Mouse (Mus musculus) heart, embryonic 11.5 days (tissue): ENCODE results near the gene 4930432K21Rik. TPM values are rescaled to one million over a fixed set of nuclear protein-coding genes. Genes with fewer than 3 reads are reported as not detected.

Experiments used
- ATAC-seq: fragments of 200-750 bp; cut with Nextera tagmentation; replicated peaks from 2 replicates; pipeline ENCODE4 v1.8.0; 2017; ENCODE audit warnings: moderate library complexity; ENCODE audit not compliant: insufficient number of reproducible peaks, low FRiP score, low TSS enrichment
- H3K27ac ChIP-seq: fragments of 300-500 bp; sonication (generic); 2 replicates; pipeline ENCODE4 v1.5.1; 2014; ENCODE audit warnings: mild to moderate bottlenecking, low read depth, low read length
- H3K27me3 ChIP-seq: fragments of 300-500 bp; sonication (generic); 2 replicates; pipeline ENCODE4 v1.6.1; 2014; ENCODE audit warnings: mild to moderate bottlenecking, low read length, mixed read lengths; ENCODE audit not compliant: control insufficient read depth, insufficient read depth
- H3K36me3 ChIP-seq: fragments of 300-500 bp; sonication (generic); 2 replicates; pipeline ENCODE4 v1.6.1; 2014; ENCODE audit warnings: mild to moderate bottlenecking, low read length, moderate library complexity, mixed read lengths; ENCODE audit not compliant: control insufficient read depth, insufficient read depth
- H3K4me1 ChIP-seq: fragments of 300-500 bp; sonication (generic); 2 replicates; pipeline ENCODE4 v1.6.1; 2014; ENCODE audit warnings: low read length; ENCODE audit not compliant: control insufficient read depth, insufficient read depth
- H3K4me2 ChIP-seq: fragments of 300-500 bp; sonication (generic); 2 replicates; pipeline ENCODE4 v1.6.1; 2014; ENCODE audit warnings: mild to moderate bottlenecking, moderate library complexity
- H3K4me3 ChIP-seq: fragments of 300-500 bp; sonication (generic); 2 replicates; pipeline ENCODE4 v1.5.1; 2014; ENCODE audit warnings: low read depth, low read length
- H3K9ac ChIP-seq: fragments of 300-500 bp; sonication (generic); 2 replicates; pipeline ENCODE4 v1.6.1; 2014; ENCODE audit warnings: mild to moderate bottlenecking, low read depth, low read length, moderate library complexity
- H3K9me3 ChIP-seq: fragments of 300-500 bp; sonication (generic); replicated peaks from 2 replicates; pipeline ENCODE4 v1.6.1; 2016; ENCODE audit warnings: low read length; ENCODE audit not compliant: control insufficient read depth
- WGBS: fragments of 180-500 bp; shearing (Covaris S2); extraction: QIAGEN DNeasy Blood & Tissue Kit; methylation state at CpG from one replicate; pipeline ENCODE4 v1.1.7; 2014; ENCODE audit not compliant: insufficient replicate concordance; 5-methylcytosine and 5-hydroxymethylcytosine counted together
- polyA plus RNA-seq: library from polyadenylated mRNA; unstranded; fragments of >200 nt; fragmentation: Nextera tagmentation; extraction: Ambion mirVana; gene quantifications from 2 replicates; pipeline ENCODE4 v1.2.1, GENCODE M21; 2014

4930432K21Rik gene
- polyA plus RNA-seq, 1 experiment from 2014 or later: 0.44 TPM

DNA sequence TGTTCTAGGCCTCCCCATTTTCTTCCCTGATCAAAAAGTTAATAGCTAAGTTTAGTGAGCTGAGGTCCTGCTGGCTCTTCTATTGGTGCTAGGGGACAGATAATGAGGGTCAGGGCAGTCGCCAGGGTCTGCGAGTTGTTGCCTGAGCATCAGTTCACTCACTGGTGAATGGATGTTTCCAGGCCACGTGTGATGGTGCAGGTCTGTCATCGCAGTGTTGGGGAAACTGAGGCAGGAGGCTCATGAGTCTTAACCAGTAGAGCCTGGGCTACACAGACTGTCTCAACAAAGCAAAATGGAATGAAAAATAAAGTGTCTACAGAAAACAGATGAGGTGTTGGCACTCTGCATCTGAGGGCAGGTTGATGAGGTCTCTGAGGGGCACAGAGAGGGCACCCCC, 51.0 kb downstream of the 4930432K21Rik start:
- peak overlapping the region; percentile 98 for H3K27ac ChIP-seq
- H3K9ac ChIP-seq: peak overlapping the region; percentile 50; the same call in 1 of the 2 replicates
- WGBS: 26% methylated on average over 4 of the region's 4 CpGs
- no peaks in the 10 kb centered on the region for H3K36me3 ChIP-seq
- H3K4me1 ChIP-seq: peaks cover 50% of the 10 kb centered on the region
- no peaks in the 10 kb centered on the region for H3K9me3 ChIP-seq
- H3K27me3 ChIP-seq: no peaks in the 10 kb centered on the region
- no peak for ATAC-seq
- H3K4me2 ChIP-seq: peak overlapping the region; percentile 72
- peak overlapping the region; percentile 56 for H3K4me3 ChIP-seq

- Histone ChIP-seq H3K27ac (peak overlapping the region; percentile 98), H3K4me2 (peak overlapping the region; percentile 99), H3K36me3 (no peaks in the 10 kb centered on the region), H3K9me3 (no peaks in the 10 kb centered on the region), H3K9ac (peak overlapping the region; percentile 96; the same call in 1 of the 2 replicates), H3K4me1 (peaks cover 55% of the 10 kb centered on the region), H3K4me3 (no peak overlapping the region), H3K27me3 (no peaks in the 10 kb centered on the region)
- WGBS: 62% methylated on average over 11 of the region's 11 CpGs
- ATAC-seq: no peak
Measured at GRCm38 (mm10) chr8:84199348-84200125, 51.7 kb downstream of the 4930432K21Rik start.

GRCm38 (mm10) chr8:84200126-84200555, 52.3 kb downstream of the 4930432K21Rik start:
- WGBS: 23% methylated on average over 8 of the region's 8 CpGs
- peaks cover 55% of the 10 kb centered on the region for H3K4me1 ChIP-seq
- H3K4me2 ChIP-seq: peak overlapping the region; percentile 99
- no peak for ATAC-seq
- H3K36me3 ChIP-seq: peaks cover 4% of the 10 kb centered on the region; the same call in 1 of the 2 replicates
- H3K27me3 ChIP-seq: no peaks in the 10 kb centered on the region
- no peaks in the 10 kb centered on the region for H3K9me3 ChIP-seq
- H3K27ac ChIP-seq: peak overlapping the region; percentile 98
- peak overlapping the region; percentile 77 for H3K4me3 ChIP-seq
- H3K9ac ChIP-seq: peak overlapping the region; percentile 96

DNA sequence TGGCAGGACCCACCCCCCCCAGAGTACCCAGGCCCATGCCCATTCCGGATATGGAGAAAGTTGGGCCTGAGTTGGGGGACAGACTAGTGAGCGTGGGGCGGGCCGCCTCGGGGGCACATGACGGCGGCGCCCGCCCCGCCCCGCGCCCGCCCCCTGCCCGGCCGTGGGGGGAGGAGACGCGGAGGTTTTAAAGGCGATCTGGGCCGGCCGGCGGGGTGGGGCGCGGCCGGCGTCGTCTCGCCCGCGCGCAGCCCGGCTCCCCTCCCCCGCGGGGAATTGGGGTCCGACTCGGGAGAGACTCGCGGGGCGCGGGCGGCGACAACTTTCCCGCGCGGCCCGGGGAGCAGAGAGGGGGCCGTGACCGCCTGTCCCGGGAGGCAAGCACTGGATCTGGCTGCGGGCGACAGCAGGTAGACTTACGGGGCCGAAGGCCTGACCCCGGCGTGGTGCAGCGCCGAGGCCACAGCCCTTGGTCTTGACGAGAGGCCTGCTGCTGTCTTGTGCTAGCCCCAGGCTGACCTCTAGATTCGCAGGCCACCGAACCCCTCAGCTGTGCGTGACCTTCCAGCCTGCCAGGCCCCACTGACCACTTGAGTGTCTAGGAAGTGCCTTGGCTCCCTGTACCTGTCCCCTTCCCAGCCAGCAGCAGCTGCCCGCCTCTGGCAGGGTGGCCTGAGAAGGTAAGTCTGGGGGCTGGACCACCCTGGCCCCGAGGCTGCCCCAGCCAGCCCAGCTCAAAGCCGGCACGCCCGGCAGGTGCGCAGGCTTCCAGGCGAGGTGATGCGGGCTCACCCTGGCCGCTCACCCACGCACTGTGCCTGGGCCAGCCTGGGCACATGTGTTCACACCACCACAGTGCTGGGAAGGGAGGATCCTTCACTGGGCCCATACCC, 53.1 kb downstream of the 4930432K21Rik start:
- 3% methylated on average over 55 of the region's 70 CpGs for WGBS
- peak overlapping the region; percentile 96 for H3K9ac ChIP-seq
- peak; percentile 37 for ATAC-seq
- H3K4me1 ChIP-seq: peaks cover 55% of the 10 kb centered on the region
- H3K27ac ChIP-seq: peak overlapping the region; percentile 98
- H3K9me3 ChIP-seq: no peaks in the 10 kb centered on the region
- peaks cover 4% of the 10 kb centered on the region; the same call in 1 of the 2 replicates for H3K36me3 ChIP-seq
- H3K4me3 ChIP-seq: peak overlapping the region; percentile 77
- no peaks in the 10 kb centered on the region for H3K27me3 ChIP-seq
- peak overlapping the region; percentile 99 for H3K4me2 ChIP-seq

DNA sequence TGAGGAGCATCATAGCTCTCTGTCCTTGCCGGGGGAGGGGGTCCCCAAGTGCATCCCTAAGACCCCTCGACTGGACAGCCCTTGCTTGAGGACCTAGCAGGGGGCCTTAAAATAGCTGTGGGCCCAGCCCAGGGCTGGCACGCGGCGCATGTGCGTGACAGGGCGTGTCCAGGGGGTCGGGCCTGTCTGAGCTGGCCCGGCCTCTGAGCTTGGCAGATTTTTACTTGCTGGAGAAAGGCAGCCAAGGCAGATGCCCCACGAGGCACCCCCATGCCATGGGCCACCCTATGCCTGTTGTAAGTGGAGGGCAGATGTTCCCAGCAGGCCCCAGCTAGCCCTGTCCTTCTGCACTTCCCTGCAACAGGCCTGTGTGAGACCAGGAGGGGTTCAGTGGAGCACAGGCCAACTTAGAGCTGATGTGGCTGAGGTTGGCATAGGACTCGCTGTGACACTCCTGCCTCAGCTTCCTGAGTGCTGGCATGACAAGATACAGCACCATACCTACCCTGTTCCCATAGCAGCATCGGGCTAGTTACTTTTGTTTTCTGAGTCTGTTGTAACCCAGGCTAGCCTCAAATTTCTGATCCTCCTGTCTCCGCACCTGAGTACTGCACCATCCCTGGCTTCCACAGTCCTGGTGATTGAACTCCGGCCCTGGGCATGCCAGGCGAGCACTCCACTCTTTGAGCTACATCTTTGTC, 53.9 kb downstream of the 4930432K21Rik start:
- Histone ChIP-seq H3K4me1 (peaks cover 55% of the 10 kb centered on the region), H3K4me3 (peak overlapping the region; percentile 77), H3K36me3 (peaks cover 6% of the 10 kb centered on the region; the same call in 1 of the 2 replicates), H3K27ac (peak overlapping the region; percentile 98), H3K9ac (peak overlapping the region; percentile 96), H3K9me3 (no peaks in the 10 kb centered on the region), H3K4me2 (peak overlapping the region; percentile 99), H3K27me3 (no peaks in the 10 kb centered on the region)
- no peak for ATAC-seq
- 45% methylated on average over 15 of the region's 15 CpGs for WGBS

DNA sequence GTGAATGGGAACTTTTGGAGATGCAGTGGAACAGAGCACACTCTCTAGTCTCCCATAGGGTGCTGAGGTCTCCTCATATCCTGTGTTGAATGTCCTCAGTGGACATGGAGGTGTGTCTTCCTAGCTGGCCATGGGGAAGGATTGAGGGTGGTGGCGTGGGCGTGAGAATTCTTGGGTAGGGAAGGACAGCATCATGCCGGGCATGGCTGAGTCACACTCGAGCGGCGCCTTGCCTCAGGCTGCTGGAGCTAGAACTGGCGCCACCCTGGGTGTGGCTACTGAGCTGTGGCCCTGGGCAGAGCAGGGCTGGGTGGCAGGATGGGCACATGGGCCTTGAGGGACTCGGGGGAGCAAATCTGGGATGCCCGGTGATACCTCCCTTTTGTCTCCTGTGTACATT, 54.6 kb downstream of the 4930432K21Rik start:
- H3K4me2 ChIP-seq: peak overlapping the region; percentile 99
- H3K36me3 ChIP-seq: peaks cover 6% of the 10 kb centered on the region; the same call in 1 of the 2 replicates
- peaks cover 57% of the 10 kb centered on the region for H3K4me1 ChIP-seq
- H3K27me3 ChIP-seq: no peaks in the 10 kb centered on the region
- ATAC-seq: no peak
- peak overlapping the region; percentile 77 for H3K4me3 ChIP-seq
- H3K9me3 ChIP-seq: no peaks in the 10 kb centered on the region
- H3K9ac ChIP-seq: peak overlapping the region; percentile 96
- WGBS: 81% methylated on average over 9 of the region's 9 CpGs
- H3K27ac ChIP-seq: peak overlapping the region; percentile 98

DNA sequence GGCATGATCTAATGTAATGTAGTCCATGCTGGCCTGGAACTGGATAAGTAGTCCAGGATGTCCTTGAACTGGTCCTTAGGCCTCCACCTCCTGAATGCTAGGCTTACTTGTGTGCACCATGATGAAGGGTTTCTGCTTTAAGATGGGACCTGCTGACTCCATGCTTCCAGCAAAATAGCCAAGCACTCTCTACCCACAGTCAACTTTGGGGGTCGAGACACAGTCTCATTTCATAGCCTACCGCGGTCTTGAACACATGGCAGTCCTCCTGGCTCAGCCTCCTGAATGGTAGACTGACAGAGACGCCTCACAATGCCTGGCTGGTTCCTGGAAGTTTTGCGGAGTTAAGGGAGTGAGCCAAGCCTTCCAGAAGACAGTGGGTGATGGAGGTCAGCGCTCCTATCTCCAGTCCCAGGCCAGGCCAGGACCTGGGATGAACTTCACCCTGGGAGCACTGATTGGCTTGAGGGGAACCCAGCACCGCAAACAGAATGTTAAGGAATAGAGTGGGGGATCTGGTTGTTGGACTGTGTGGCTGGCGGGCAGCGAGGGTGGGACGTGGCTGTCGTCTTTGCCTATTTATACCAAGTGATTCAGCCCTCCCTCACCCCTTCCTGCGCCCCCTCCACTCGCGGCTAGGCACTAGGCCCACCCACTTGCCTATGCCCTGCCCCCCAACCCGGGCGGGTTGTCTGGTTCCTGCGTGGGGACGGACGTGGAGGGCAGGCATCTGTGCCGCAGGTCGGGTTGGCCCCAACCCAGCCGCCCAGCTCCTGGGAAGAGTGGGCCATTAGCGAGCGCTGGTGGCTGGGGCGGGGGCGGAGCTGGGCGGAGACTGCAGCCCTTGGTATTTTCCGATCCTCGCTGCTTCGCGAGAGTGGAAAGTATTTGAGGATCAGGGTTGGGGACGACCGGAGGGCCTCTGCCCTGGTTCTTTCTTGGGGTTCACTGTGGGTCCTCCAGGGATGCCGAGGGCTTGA, 55.4 kb downstream of the 4930432K21Rik start:
- peak overlapping the region; percentile 99 for H3K4me2 ChIP-seq
- peaks cover 57% of the 10 kb centered on the region for H3K4me1 ChIP-seq
- H3K27ac ChIP-seq: peak overlapping the region; percentile 98
- 7% methylated on average over 34 of the region's 34 CpGs for WGBS
- H3K9ac ChIP-seq: peak overlapping the region; percentile 96
- peaks cover 6% of the 10 kb centered on the region for H3K36me3 ChIP-seq
- peak overlapping the region; percentile 77 for H3K4me3 ChIP-seq
- peak; percentile 67 for ATAC-seq
- H3K27me3 ChIP-seq: no peaks in the 10 kb centered on the region
- H3K9me3 ChIP-seq: no peaks in the 10 kb centered on the region
